Mouse (Mus musculus) monocyte, adult 2 months (primary cell): ENCODE data around the gene Lgals2.
"Not testable (repeated sequence)": the region's sequence is repeated elsewhere in the genome, so short reads cannot be mapped to it uniquely, and the experiment has no call there.

ENCODE experiments used
- DNase-seq, 2 experiments: peaks; one replicate each; pipeline ENCODE4 v3.0.0; 2022; ENCODE audit warnings: low spot score in 2 of 2, low read depth in 1 of 2

Gene Lgals2

DNA sequence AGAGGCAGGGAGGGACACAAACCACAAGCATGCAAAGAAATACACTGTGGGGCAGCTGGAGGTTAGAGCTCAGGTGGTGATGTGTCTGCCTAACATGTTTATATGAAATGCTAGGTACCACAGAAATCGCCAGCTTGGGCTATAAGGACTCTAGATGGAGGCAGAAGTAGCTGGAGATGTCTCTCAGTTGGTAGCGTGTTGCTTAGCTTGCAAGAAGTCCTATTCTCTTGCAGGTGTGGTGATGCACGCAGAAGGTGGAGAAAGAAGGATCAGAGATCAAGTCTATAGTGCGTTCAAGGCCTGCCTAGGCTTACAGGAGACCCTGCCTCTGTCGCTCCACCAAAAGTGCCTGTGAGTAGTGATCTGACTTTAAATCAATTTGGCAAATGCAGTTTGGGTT, 20.2 kb upstream of the Lgals2 start:
- no peak for DNase-seq

GRCm38 (mm10) chr15:78874989-78875388, 19.7 kb upstream of the Lgals2 start:
- no peak for DNase-seq

DNA sequence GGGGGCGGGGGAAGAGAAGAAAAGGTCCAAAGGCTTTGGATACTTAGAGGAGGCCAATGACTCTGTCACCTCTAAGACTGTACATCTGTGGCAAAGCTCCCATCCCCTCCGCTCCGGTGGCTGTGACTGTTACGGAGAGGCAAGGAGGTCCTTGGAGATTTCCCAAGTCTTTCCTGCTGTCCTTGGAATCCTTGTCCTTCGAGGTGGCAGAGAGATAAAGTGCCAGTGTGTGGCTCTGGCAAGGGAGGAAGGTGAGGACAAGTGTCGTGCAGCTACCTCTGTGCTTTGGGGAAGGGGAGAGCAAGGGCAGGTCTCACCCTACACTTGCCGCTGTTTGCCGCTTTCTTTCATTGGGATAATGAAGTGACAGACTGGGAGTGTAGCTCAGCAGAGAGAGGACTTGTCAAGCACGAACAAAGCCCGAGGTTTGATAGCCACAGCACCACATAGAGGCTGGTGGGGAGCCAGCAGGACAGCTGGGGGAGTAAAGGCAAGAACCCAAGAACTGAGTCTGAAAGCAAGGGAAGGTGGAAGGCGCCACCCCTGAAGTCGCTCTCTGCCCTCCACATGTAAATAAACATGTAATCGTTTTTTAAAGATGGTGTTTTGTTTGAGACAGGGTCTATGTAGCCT, 18.6 kb upstream of the Lgals2 start:
- no peak for DNase-seq

- DNase-seq = no peak
Observed at GRCm38 (mm10) chr15:78872021-78872608, 16.8 kb upstream of the Lgals2 start.

DNA sequence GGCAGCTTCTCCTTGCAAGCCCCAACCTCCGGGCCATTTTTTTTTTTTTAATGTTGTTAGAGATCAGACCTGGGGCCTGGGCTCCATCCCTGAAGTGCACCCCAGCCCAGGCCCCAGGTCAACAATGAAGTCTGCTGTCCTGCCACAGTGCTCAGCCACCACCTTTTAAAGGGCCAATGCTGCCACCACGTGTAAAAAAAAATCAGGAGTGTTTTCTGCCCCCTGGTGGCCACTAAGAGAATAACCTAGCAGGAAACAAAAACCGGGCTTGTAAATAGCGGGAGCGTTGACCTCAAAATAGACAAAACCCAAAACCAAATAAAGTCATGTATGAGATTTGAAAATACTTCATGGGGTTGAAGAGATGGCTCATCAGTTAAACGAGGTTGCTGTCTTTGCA, 14.4 kb upstream of the Lgals2 start:
- DNase-seq = no peak

DNA sequence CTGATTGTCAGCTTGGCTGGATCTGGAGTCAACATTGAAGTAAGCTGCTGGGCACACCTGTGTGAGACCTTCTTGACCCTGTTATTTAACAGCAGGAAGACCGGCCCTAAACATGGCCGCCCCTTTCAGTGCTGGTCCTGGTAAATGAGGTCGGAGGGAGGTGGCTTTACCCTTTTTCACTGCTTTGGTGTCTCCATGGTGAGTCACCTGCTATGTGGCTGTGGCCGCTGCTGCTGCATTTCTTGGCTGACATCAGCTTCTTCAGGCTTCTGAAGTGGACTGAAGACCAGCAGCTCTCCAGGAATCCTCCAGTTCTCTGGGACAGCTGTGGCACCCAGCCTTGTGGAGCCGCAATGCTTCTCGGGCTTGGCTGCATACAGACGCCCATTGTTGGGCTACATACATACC, 13.5 kb upstream of the Lgals2 start:
- no peak for DNase-seq

GRCm38 (mm10) chr15:78868398-78868797, 13.1 kb upstream of the Lgals2 start:
- DNase-seq = no peak

- DNase-seq = peak in 1 of 2 experiments; percentile 59
Observed at GRCm38 (mm10) chr15:78863852-78864253, 8.5 kb upstream of the Lgals2 start.

DNA sequence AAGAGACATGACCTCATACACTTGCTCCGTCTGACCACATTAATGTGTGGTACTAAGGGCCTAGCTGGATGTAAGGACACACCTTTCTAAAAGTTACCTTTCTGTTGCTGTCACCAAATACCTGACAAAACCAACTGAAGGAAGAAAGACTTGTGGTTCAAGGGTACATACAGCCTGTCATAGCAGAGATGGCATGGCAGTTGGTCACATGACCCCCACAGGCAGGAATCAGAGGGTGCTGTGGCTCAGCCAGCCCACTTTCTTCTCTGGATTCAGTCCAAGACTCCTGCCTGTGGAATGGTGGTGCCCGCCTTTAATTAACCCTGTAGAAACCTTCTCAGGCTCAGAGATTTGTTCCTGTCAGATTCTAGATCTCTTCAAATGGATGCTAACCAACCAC, 7.8 kb upstream of the Lgals2 start:
- DNase-seq = no peak

DNA sequence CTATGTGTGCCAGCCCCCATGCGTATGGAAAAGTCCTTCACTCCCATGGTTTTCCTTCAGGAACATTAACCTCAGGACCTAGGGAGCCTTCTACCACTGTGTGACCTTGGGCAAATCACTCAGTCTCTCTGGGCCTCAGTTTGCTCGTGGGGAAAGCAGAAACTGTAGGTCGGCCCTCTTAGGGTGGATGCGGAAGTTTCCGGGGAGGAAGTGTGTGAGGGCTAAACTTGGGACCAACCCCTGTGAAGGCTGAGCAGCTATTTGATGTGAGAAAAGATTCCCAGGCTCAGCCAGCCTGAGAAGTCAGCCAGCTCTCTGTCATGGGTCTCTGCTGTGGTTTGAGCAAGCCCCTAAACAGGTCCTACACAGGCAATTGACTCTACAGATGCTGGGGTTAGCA, 7.0 kb upstream of the Lgals2 start:
- DNase-seq = no peak

DNA sequence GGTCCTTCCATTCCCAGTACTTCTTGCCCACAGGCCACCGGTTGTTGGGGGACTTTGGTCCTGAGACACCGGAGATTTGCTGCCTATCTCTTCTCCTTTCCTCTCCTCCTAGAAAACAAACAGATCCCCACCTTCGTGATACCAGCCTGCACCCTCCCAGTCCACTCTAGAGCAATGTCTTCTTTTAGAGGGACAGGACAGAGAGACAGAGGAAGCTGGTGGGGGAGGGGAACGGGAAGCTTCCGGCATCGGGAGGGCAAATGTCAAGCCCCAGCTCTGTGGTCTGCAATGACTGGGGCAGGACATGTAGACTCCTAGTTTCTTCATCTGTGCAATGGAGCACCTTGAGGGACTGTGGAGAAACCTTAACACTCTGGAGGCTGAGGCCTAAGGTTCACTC, 4.4 kb upstream of the Lgals2 start:
- no peak for DNase-seq

- no peak for DNase-seq
Observed at GRCm38 (mm10) chr15:78859311-78859710, 4.0 kb upstream of the Lgals2 start.

DNA sequence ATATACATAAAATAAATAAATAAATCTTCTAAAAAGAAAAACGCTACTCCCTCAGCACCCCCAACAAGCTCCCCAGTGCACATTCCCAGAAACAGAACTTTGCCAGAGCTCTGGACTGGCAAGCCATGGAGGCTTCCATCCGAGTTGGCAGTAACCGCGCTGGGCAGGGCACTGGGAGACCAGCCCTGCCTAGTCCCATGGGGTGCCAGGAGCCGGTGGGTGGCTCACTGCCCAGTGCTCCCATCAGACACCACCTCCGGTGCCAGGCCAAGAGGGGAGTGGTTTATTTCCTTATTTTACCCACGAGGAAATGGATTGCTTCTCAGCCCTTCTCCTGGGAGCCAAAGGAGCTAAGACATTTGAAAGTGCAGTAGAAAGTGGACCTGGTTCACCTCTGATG, 1.7 kb upstream of the Lgals2 start:
- DNase-seq = no peak

- peak; percentile 61 to 82 for DNase-seq
Observed at GRCm38 (mm10) chr15:78851505-78852153, 3.7 kb downstream of the Lgals2 start.

DNA sequence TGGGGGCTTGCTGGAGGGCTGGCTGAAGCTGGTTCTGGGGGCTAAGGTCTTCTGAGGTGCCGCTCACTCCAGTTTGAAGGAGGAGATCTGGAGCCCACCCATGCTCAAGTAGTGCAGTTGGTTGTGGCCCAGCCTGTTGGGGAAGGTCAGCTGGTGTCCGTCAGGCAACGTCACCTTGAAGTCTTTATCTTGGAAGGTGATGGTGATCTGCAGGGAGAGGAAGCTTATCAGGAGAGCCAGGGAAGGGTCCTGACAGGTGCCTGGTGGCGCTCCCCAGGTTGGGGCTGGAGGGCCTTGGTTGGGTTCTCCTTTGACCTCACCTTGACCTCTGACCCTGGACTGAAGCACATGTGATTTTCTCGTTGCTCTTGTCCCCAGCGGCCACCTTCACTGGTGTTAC, 4.4 kb downstream of the Lgals2 start:
- no peak for DNase-seq

DNA sequence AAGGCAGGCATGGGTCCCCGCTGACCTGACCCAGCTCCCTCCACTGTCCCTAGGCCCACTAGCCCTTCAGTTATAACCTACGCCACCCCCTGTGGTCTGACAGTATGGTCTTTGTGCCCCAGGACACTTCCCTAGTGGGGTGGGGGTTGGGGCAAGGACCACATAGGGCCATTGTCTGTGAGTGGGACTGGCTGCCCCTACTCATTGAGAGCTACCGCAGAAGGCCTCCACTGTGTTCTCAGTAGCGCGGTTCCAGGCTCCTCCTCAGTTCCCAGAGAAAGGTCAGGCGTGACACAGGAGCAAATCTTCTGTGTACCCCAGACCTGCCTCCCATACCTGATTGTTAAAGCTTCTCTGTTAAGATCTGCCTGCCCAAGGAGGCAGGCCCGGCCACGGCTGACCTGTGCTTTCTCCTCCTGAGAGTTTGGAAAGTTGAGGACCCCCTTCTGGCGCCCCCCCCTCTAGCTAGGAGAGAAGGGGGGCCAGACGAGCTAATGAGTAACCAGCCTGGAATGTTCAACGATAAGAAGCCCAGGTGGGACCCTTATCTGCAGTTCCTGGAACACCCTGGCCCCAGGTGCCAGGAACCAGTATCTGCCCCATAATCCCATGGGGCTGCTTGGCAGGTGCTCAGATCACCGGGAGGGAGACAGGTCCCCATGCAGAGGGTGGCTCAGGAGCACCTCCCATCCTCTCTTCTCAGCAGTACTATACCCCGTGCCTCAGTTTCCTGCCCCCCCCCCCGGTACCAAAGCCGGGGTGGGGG, 5.1 kb downstream of the Lgals2 start:
- DNase-seq = no peak

- no peak for DNase-seq
Observed at GRCm38 (mm10) chr15:78849485-78849884, 5.8 kb downstream of the Lgals2 start.

GRCm38 (mm10) chr15:78848467-78848866, 6.9 kb downstream of the Lgals2 start:
- DNase-seq = peak in 1 of 2 experiments; percentile 66

DNA sequence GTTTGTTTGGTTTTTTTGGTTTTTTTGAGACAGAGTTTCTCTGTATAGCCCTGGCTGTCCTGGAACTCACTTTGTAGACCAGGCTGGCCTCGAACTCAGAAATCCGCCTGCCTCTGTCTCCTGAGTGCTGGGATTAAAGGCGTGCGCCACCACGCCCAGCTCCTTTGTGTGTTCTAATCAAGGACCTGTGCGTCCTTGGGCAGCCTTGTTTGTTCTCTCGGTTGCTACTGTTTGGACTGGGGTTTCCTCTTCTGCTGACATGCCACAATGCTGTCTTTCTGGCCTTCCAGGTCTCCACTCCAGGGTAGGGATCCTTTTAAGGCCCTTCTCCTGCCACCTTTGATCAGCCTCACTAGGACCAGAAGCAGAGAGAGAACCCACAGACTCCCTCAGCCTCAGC, 8.5 kb downstream of the Lgals2 start:
- DNase-seq = not testable (repeated sequence)

- no peak for DNase-seq
Observed at GRCm38 (mm10) chr15:78846352-78846751, 9.0 kb downstream of the Lgals2 start.

DNA sequence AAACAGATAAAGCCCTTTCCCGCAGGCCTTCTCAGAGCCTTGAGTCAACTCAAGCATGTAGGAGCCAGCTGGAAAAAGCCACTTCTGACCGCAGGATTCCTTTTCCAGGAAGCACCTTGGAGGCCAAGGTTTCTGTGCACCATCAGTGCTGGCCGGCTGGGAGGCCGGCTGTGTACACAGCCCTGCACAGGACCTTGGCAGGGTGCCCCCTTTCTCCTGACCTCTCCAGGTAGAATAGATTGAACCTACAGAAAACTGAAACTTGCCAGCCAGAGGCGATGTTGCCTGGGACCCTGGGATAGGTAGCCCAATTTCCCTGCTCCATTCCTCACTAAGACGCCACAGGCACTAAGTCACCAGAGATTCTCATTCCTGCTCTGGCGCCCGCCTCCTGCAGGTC, 9.5 kb downstream of the Lgals2 start:
- no peak for DNase-seq

DNA sequence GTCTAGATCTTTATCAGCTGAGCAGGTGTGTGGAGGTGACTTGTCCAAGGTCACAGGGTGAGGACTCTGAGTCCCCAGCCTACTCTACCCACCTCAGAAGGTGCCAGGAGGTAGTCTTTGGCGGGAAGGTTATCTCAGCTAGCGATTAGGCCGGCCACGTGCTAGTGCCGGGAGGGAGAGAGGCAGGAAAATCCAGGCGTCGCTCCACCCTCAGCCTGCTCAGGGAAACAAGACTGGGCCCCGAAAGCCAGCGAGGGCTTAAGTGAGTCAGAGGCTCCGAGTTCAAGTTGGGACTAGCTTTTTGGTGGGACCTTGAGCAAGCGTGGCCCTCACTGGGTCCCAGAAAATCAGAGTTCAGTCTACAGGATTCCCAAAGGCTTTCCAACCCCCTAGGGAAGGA, 10.0 kb downstream of the Lgals2 start:
- DNase-seq = no peak
